ENCODE assay signal across 10 mouse cellular contexts in genomic region chr15:101163056-101163458, GRCm38 (mm10). TPM values are rescaled to one million over a fixed set of nuclear protein-coding genes. Genes with fewer than 3 reads are reported as not detected.
DNase-seq lines count a peak whose midpoint lies in the region; ATAC-seq lines count a peak whose summit lies in the region.
"Had no signal": no experiment of that assay in that cellular context is flagged by ENCODE, and none has a peak within 500 bp of the region (broad histone marks: within the 10 kb centered on the region; RNA-seq: fewer than 3 reads in every experiment).

No protein-coding gene starts in this region.

- H3K9ac ChIP-seq in lung, embryonic 16.5 days (ENCODE audit: low read length), result peak overlapping the region; percentile 30; the same call in 1 of the 2 replicates
- no peak overlapping the region for H3K9ac ChIP-seq in hindbrain, embryonic 15.5 days

- peak; percentile 91 for ATAC-seq in lung, embryonic 16.5 days (ENCODE audit: low read depth)
- ATAC-seq in hindbrain, embryonic 15.5 days (ENCODE audit: low FRiP score, low read depth), result peak; percentile 70; the same call in 1 of the 2 replicates
- ATAC-seq in monocyte, adult 5-6 weeks (replicated peaks; ENCODE audit: insufficient number of reproducible peaks, low FRiP score, low TSS enrichment, poor library complexity, severe bottlenecking), result no peak

- H3K4me1 ChIP-seq in lung, embryonic 16.5 days (replicated peaks; ENCODE audit: control insufficient read depth, insufficient read depth, low read length), result peaks cover 26% of the 10 kb centered on the region
- peaks cover 35% of the 10 kb centered on the region for H3K4me1 ChIP-seq in hindbrain, embryonic 15.5 days (replicated peaks)

- peak overlapping the region; percentile 16; the same call in 1 of the 2 replicates for H3K4me2 ChIP-seq in lung, embryonic 16.5 days (ENCODE audit: low read depth, low read length)
- no peak overlapping the region; the same call in 1 of the 2 replicates for H3K4me2 ChIP-seq in hindbrain, embryonic 15.5 days

- H3K36me3 ChIP-seq in lung, embryonic 16.5 days (ENCODE audit: control insufficient read depth, insufficient read depth, low read length), result no peaks in the 10 kb centered on the region
- no peaks in the 10 kb centered on the region for H3K36me3 ChIP-seq in hindbrain, embryonic 15.5 days

- no peak overlapping the region for H3K4me3 ChIP-seq in lung, embryonic 16.5 days (ENCODE audit: low read length)
- H3K4me3 ChIP-seq in hindbrain, embryonic 15.5 days, result no peak overlapping the region

- H3K9me3 ChIP-seq in lung, embryonic 16.5 days (ENCODE audit: control insufficient read depth, low read length), result no peaks in the 10 kb centered on the region
- no peaks in the 10 kb centered on the region for H3K9me3 ChIP-seq in hindbrain, embryonic 15.5 days

- peak; percentile 57 for DNase-seq in adrenal gland, postnatal 14 days
- DNase-seq in adrenal gland, postnatal 25 days, result no peak
- no peak for DNase-seq in lung, postnatal 14 days
- DNase-seq in right cerebral cortex, postnatal 4 days, result peak; percentile 55
- no peak for DNase-seq in layer of hippocampus, adult 8-10 months (ENCODE audit: low spot score in 2 of 2)
- DNase-seq: thymus, postnatal 4 days had no signal

- no peaks in the 10 kb centered on the region for H3K27me3 ChIP-seq in lung, embryonic 16.5 days (ENCODE audit: control insufficient read depth, insufficient read depth, low read depth, low read length)
- H3K27me3 ChIP-seq in hindbrain, embryonic 15.5 days, result no peaks in the 10 kb centered on the region

- 15% methylated on average over 15 of the region's 15 CpGs for WGBS in lung, embryonic 16.5 days
- WGBS in hindbrain, embryonic 15.5 days, result 24% methylated on average over 15 of the region's 15 CpGs

- peak overlapping the region; percentile 76 for H3K27ac ChIP-seq in lung, embryonic 16.5 days (ENCODE audit: low read length)
- no peak overlapping the region for H3K27ac ChIP-seq in hindbrain, embryonic 15.5 days (replicated peaks)

RNA-seq across cellular contexts. Expression of gene Acvr1b, which starts 10.8 kb away (rescaled TPM):
- total RNA-seq in adrenal gland, postnatal 14 days (2021), result 9.0 and 11.2 TPM in 2 replicates
- total RNA-seq in adrenal gland, postnatal 25 days (2021), result 9.0 and 11.2 TPM in 2 replicates
- polyA plus RNA-seq in lung, embryonic 16.5 days (2015; fragmentation: Nextera tagmentation; extraction: Ambion mirVana), result 6.8 and 7.9 TPM in 2 replicates
- 21.7 and 24.1 TPM in 2 replicates for polyA plus RNA-seq in hindbrain, embryonic 15.5 days (2015; fragmentation: Nextera tagmentation; extraction: Ambion mirVana)
- total RNA-seq in layer of hippocampus, adult 8-10 months (2022), result 10 to 100 TPM; 81.2 to 96.0 (median 85.4) TPM
- total RNA-seq in monocyte, adult 5-6 weeks (2017), result 14.2 to 16.4 TPM (median 14.2 TPM) in 3 replicates

RNA-seq across cellular contexts. Expression of gene Acvrl1, which starts 34.7 kb away (rescaled TPM):
- 16.7 and 20.7 TPM in 2 replicates for total RNA-seq in adrenal gland, postnatal 14 days (2021)
- total RNA-seq in adrenal gland, postnatal 25 days (2021), result 11.1 and 15.5 TPM in 2 replicates
- polyA plus RNA-seq in lung, embryonic 16.5 days (2015; fragmentation: Nextera tagmentation; extraction: Ambion mirVana), result 91.3 and 93.3 TPM in 2 replicates
- 9.5 and 9.6 TPM in 2 replicates for polyA plus RNA-seq in hindbrain, embryonic 15.5 days (2015; fragmentation: Nextera tagmentation; extraction: Ambion mirVana)
- total RNA-seq in layer of hippocampus, adult 8-10 months (2022), result 10 to 100 TPM; 14.1 to 16.5 (median 14.9) TPM
- 8.5 to 20.0 TPM (median 11.2 TPM) in 3 replicates for total RNA-seq in monocyte, adult 5-6 weeks (2017)

RNA-seq across cellular contexts. Expression of gene Ankrd33, which starts 47.5 kb away (rescaled TPM):
- not detected in 2 replicates for total RNA-seq in adrenal gland, postnatal 14 days (2021)
- 0.62 and 0.64 TPM in 2 replicates for total RNA-seq in adrenal gland, postnatal 25 days (2021)
- not detected in 2 replicates for polyA plus RNA-seq in lung, embryonic 16.5 days (2015; fragmentation: Nextera tagmentation; extraction: Ambion mirVana)
- not detected in 2 replicates for polyA plus RNA-seq in hindbrain, embryonic 15.5 days (2015; fragmentation: Nextera tagmentation; extraction: Ambion mirVana)
- total RNA-seq in layer of hippocampus, adult 8-10 months (2022), result under 1 TPM in 1 of 4 experiments, not detected in 3; 0.25 TPM
- not detected in 3 replicates for total RNA-seq in monocyte, adult 5-6 weeks (2017)
- polyA plus RNA-seq: gonadal fat pad, adult 2 months had no signal

Comparison
In these comparisons a context has a peak if more than half of its experiments do, and no peak if none do; other contexts are left out.
1. DNase-seq: peak in adrenal gland, postnatal 14 days (single experiment) and right cerebral cortex, postnatal 4 days (single experiment); none in adrenal gland, postnatal 25 days (single experiment), lung, postnatal 14 days (single experiment) and layer of hippocampus, adult 8-10 months (0 of 2).